Mouse (Mus musculus) brain, embryonic 14.5 days (tissue): ENCODE data around the gene Zfp580.
"Not testable (repeated sequence)": the region's sequence is repeated elsewhere in the genome, so short reads cannot be mapped to it uniquely, and the experiment has no call there.

ENCODE experiments used
- CTCF ChIP-seq: fragments of 200-500 bp; IDR thresholded peaks from 2 replicates; pipeline ENCODE4 v1.5.1; 2012; ENCODE audit warnings: inconsistent platforms, mild to moderate bottlenecking, moderate library complexity, borderline replicate concordance; ENCODE audit not compliant: insufficient read depth, insufficient read length; ENCODE audit errors: extremely low read depth
- POLR2A ChIP-seq: fragments of 200-500 bp; IDR thresholded peaks from 2 replicates; pipeline ENCODE4 v1.6.1; 2012; ENCODE audit warnings: mild to moderate bottlenecking, inconsistent platforms, borderline replicate concordance; ENCODE audit not compliant: poor library complexity, insufficient read depth, insufficient read length, severe bottlenecking; ENCODE audit errors: extremely low read depth

DNA sequence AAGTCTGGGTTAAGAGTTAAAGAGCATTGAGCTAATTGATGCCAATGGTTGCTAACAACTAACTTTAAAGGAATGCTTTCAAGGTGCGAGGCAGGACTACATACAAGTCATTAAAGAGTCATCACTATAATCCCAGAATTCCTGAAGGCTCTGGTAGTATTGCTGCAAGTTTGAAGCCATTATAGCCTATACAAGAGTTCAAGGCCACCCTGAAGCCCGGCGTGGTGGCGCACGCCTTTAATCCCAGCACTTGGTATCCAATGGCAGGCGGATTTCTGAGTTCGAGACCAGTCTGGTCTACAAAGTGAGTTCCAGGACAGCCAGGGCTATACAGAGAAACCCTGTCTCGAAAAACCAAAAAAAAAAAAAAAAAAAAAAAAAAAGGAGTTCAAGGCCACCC lies 31.8 kb upstream of the Zfp580 start:
- TF ChIP-seq CTCF, POLR2A: not testable (repeated sequence)
